Mouse (Mus musculus) E14TG2a.4 (cell line): Measurements from ENCODE around the gene Eif3l.

ENCODE experiments used
- CTCF ChIP-seq: conservative IDR thresholded peaks from 2 replicates; pipeline ENCODE4 v1.5.1; 2014; ENCODE audit warnings: low read length
- NANOG ChIP-seq: IDR thresholded peaks from 2 replicates; pipeline ENCODE4 v1.6.1; 2014; ENCODE audit warnings: borderline replicate concordance, low read length, mixed read lengths
- POU5F1 ChIP-seq: IDR thresholded peaks from 2 replicates; pipeline ENCODE4 v1.6.1; 2014; ENCODE audit warnings: low read length, borderline replicate concordance

GRCm38 (mm10) chr15:79143316-79143715 is 68.3 kb downstream of the Eif3l start:
- TF ChIP-seq CTCF (no peak), POU5F1 (no peak), NANOG (no peak)
